Mouse (Mus musculus) urinary bladder, postnatal 36 days (tissue): ENCODE data around the gene Sh2d1b2.

Experiments used
- DNase-seq, 2 experiments: peaks; one replicate each; pipeline ENCODE4 v3.0.0; 2022; ENCODE audit warnings: low spot score in 2 of 2, mixed read lengths in 1 of 2

Sh2d1b2 gene

GRCm38 (mm10) chr1:170277016-170277415, 44.5 kb downstream of the Sh2d1b2 start, which contains the start of gene Sh2d1b1:
Gene Sh2d1b1 (plus strand): TSS chr1:170277320.
- DNase-seq, result no peak

- DNase-seq, result no peak
Observed at GRCm38 (mm10) chr1:170282415-170283129, 50.0 kb downstream of the Sh2d1b2 start.

- DNase-seq, result peak; percentile 30 to 31
Observed at GRCm38 (mm10) chr1:170292239-170292951, 59.8 kb downstream of the Sh2d1b2 start.

GRCm38 (mm10) chr1:170293257-170293656, 60.7 kb downstream of the Sh2d1b2 start:
- no peak for DNase-seq

GRCm38 (mm10) chr1:170294786-170295570, 62.4 kb downstream of the Sh2d1b2 start:
- DNase-seq, result no peak

GRCm38 (mm10) chr1:170299496-170299895, 66.9 kb downstream of the Sh2d1b2 start:
- DNase-seq, result no peak

- DNase-seq, result no peak
Observed at GRCm38 (mm10) chr1:170301686-170302085, 69.1 kb downstream of the Sh2d1b2 start.

GRCm38 (mm10) chr1:170302456-170302855, 69.9 kb downstream of the Sh2d1b2 start:
- DNase-seq, result no peak

GRCm38 (mm10) chr1:170303103-170303502, 70.6 kb downstream of the Sh2d1b2 start:
- DNase-seq, result no peak
